Mouse (Mus musculus) stomach, embryonic 14.5 days (tissue): ENCODE results near the gene Rps5. TPM values are rescaled to one million over a fixed set of nuclear protein-coding genes. Genes with fewer than 3 reads are reported as not detected.

ENCODE experiments used
- ATAC-seq: fragments of 200-750 bp; cut with Nextera tagmentation; 2 replicates; pipeline ENCODE4 v1.8.0; 2017; ENCODE audit warnings: low read depth, moderate TSS enrichment; ENCODE audit not compliant: insufficient number of reproducible peaks, insufficient read depth, low FRiP score
- H3K27ac ChIP-seq: fragments of 300-500 bp; sonication (generic); 2 replicates; pipeline ENCODE4 v1.5.1; 2014; ENCODE audit warnings: mild to moderate bottlenecking, low read length, moderate library complexity, mixed read lengths
- H3K27me3 ChIP-seq: fragments of 300-500 bp; sonication (generic); 2 replicates; pipeline ENCODE4 v1.6.1; 2014; ENCODE audit warnings: low read length, control low read depth, mixed read lengths; ENCODE audit not compliant: control insufficient read depth, insufficient read depth
- H3K36me3 ChIP-seq: fragments of 300-500 bp; sonication (generic); 2 replicates; pipeline ENCODE4 v1.6.1; 2014; ENCODE audit warnings: mild to moderate bottlenecking, control low read depth, low read length, moderate library complexity, mixed read lengths; ENCODE audit not compliant: control insufficient read depth, insufficient read depth
- H3K4me1 ChIP-seq: fragments of 300-500 bp; sonication (generic); 2 replicates; pipeline ENCODE4 v1.6.1; 2014; ENCODE audit warnings: low read length, control low read depth, mixed read lengths; ENCODE audit not compliant: control insufficient read depth, insufficient read depth
- H3K4me2 ChIP-seq: fragments of 300-500 bp; sonication (generic); replicated peaks from 2 replicates; pipeline ENCODE4 v1.6.1; 2014; ENCODE audit warnings: low read depth, low read length, control low read depth
- H3K4me3 ChIP-seq: fragments of 300-500 bp; sonication (generic); 2 replicates; pipeline ENCODE4 v1.5.1; 2014; ENCODE audit warnings: low read depth, low read length, control low read depth
- H3K9ac ChIP-seq: fragments of 300-500 bp; sonication (generic); replicated peaks from 2 replicates; pipeline ENCODE4 v1.6.1; 2014; ENCODE audit warnings: low read depth, mild to moderate bottlenecking, control low read depth, low read length, moderate library complexity, mixed read lengths
- H3K9me3 ChIP-seq: fragments of 300-500 bp; sonication (generic); 2 replicates; pipeline ENCODE4 v1.6.1; 2016; ENCODE audit warnings: low read depth, low read length, control low read depth; ENCODE audit not compliant: control insufficient read depth
- WGBS: fragments of 180-500 bp; shearing (Covaris S2); extraction: QIAGEN DNeasy Blood & Tissue Kit; methylation state at CpG from one replicate; pipeline ENCODE4 v1.1.7; 2014; 5-methylcytosine and 5-hydroxymethylcytosine counted together
- polyA plus RNA-seq: library from polyadenylated mRNA; unstranded; fragments of >200 nt; fragmentation: Nextera tagmentation; extraction: Ambion mirVana; gene quantifications from 2 replicates; pipeline ENCODE4 v1.2.1, GENCODE M21; 2014

Gene Rps5
- polyA plus RNA-seq, 1 experiment from 2014 or later: 1,442 TPM

- peak; percentile 69 for ATAC-seq
- WGBS: 2% methylated on average over 29 of the region's 29 CpGs
- peak overlapping the region; percentile 63 for H3K4me2 ChIP-seq
Observed at GRCm38 (mm10) chr7:12961511-12962141, 39.5 kb downstream of the Rps5 start.

GRCm38 (mm10) chr7:12965678-12966091 lies 43.6 kb downstream of the Rps5 start, which contains the start of gene Zfp324:
Zfp324 (plus strand) TSS chr7:12965838.
- under 1% methylated on average over 23 of the region's 23 CpGs for WGBS
- H3K9me3 ChIP-seq: no peaks in the 10 kb centered on the region
- peak within 1 kb of the TSS; percentile 85 for H3K4me3 ChIP-seq
- peak; percentile 93 for ATAC-seq
- peaks cover 12% of the 10 kb centered on the region for H3K36me3 ChIP-seq
- H3K4me1 ChIP-seq: peaks cover 14% of the 10 kb centered on the region; the same call in 1 of the 2 replicates
- H3K27ac ChIP-seq: peak within 1 kb of the TSS; percentile 76
- H3K27me3 ChIP-seq: no peaks in the 10 kb centered on the region
- peak within 1 kb of the TSS; percentile 76 for H3K4me2 ChIP-seq
- peak within 1 kb of the TSS; percentile 82 for H3K9ac ChIP-seq

More at GRCm38 (mm10) chr7:12961511-12962141, 39.5 kb downstream of the Rps5 start:
- Histone ChIP-seq H3K9ac (peak overlapping the region; percentile 73), H3K36me3 (no peaks in the 10 kb centered on the region), H3K27me3 (no peaks in the 10 kb centered on the region), H3K27ac (peak overlapping the region; percentile 77), H3K9me3 (no peaks in the 10 kb centered on the region), H3K4me1 (0 out of 2 replicates have a peak, but pooled peaks cover 6% of the 10 kb centered on the region), H3K4me3 (peak overlapping the region; percentile 46)

- peak overlapping the region; percentile 85 for H3K4me3 ChIP-seq
- peak; percentile 77 for ATAC-seq
- WGBS: under 1% methylated on average over 28 of the region's 29 CpGs
- H3K4me2 ChIP-seq: peak overlapping the region; percentile 76
- H3K27ac ChIP-seq: peak overlapping the region; percentile 76
- H3K27me3 ChIP-seq: no peaks in the 10 kb centered on the region
- H3K9me3 ChIP-seq: no peaks in the 10 kb centered on the region
- H3K36me3 ChIP-seq: peaks cover 18% of the 10 kb centered on the region
- H3K9ac ChIP-seq: peak overlapping the region; percentile 82
- H3K4me1 ChIP-seq: peaks cover 14% of the 10 kb centered on the region; the same call in 1 of the 2 replicates
Observed at GRCm38 (mm10) chr7:12966104-12966845, 44.2 kb downstream of the Rps5 start.

GRCm38 (mm10) chr7:12970906-12971305 lies 48.8 kb downstream of the Rps5 start:
- ATAC-seq: no peak
- no peak overlapping the region for H3K9ac ChIP-seq
- WGBS: 94% methylated on average over 25 of the region's 25 CpGs
- no peak overlapping the region for H3K27ac ChIP-seq
- H3K36me3 ChIP-seq: peaks cover 34% of the 10 kb centered on the region
- no peaks in the 10 kb centered on the region for H3K27me3 ChIP-seq
- H3K9me3 ChIP-seq: no peaks in the 10 kb centered on the region
- peaks cover 10% of the 10 kb centered on the region; the same call in 1 of the 2 replicates for H3K4me1 ChIP-seq
- no peak overlapping the region for H3K4me2 ChIP-seq
- no peak overlapping the region for H3K4me3 ChIP-seq

Other genes with a start within 250 kb of the Rps5 start
- not detected in 2 replicates for gene Vmn2r55, start 237.3 kb upstream of the Rps5 start, polyA plus RNA-seq
- not detected in 2 replicates for gene Vmn2r56, start 187.3 kb upstream of the Rps5 start, polyA plus RNA-seq
- gene Zscan18, start 118.7 kb upstream of the Rps5 start, polyA plus RNA-seq: 8.2 and 10.5 TPM in 2 replicates
- 23.9 and 24.4 TPM in 2 replicates for gene Zfp329, start 103.4 kb upstream of the Rps5 start, polyA plus RNA-seq
- gene Zfp110, start 87.5 kb upstream of the Rps5 start, polyA plus RNA-seq: 29.9 and 35.7 TPM in 2 replicates
- 4.5 and 4.6 TPM in 2 replicates for gene Zfp128, start 41.1 kb upstream of the Rps5 start, polyA plus RNA-seq
- gene Zscan22, start 24.5 kb upstream of the Rps5 start, polyA plus RNA-seq: 22.4 and 23.0 TPM in 2 replicates
- gene Rnf225, start 5.1 kb downstream of the Rps5 start, polyA plus RNA-seq: 0.97 and 1.4 TPM in 2 replicates
- gene Zfp324, start 43.5 kb downstream of the Rps5 start, polyA plus RNA-seq: 9.4 and 9.7 TPM in 2 replicates
- gene Zfp446, start 55.6 kb downstream of the Rps5 start, polyA plus RNA-seq: 8.7 and 9.2 TPM in 2 replicates
- gene Slc27a5, start 75.9 kb downstream of the Rps5 start, polyA plus RNA-seq: not detected in 2 replicates
- gene Trim28, start 76.8 kb downstream of the Rps5 start, polyA plus RNA-seq: 386 and 397 TPM in 2 replicates
- 21.3 and 21.8 TPM in 2 replicates for gene Zbtb45, start 87.7 kb downstream of the Rps5 start, polyA plus RNA-seq
- gene Chmp2a, start 112.5 kb downstream of the Rps5 start, polyA plus RNA-seq: 150 and 157 TPM in 2 replicates
- gene Ube2m, start 116.0 kb downstream of the Rps5 start, polyA plus RNA-seq: 56.6 and 59.6 TPM in 2 replicates
- 3.1 and 3.4 TPM in 2 replicates for gene Mzf1, start 132.5 kb downstream of the Rps5 start, polyA plus RNA-seq
- not detected in 2 replicates for gene Vmn1r85, start 172.9 kb downstream of the Rps5 start, polyA plus RNA-seq
- not detected in 2 replicates for gene Vmn1r86, start 197.6 kb downstream of the Rps5 start, polyA plus RNA-seq
- gene Vmn1r87, start 217.9 kb downstream of the Rps5 start, polyA plus RNA-seq: not detected in 2 replicates
- gene Vmn1r88, start 237.3 kb downstream of the Rps5 start, polyA plus RNA-seq: not detected in 2 replicates